Mouse (Mus musculus): Measurements from ENCODE around the gene Galnt17. TPM values are rescaled to one million over a fixed set of nuclear protein-coding genes. Genes with fewer than 3 reads are reported as not detected.

Gene Galnt17
- polyA plus RNA-seq, 1 experiment: 0.73 TPM

- H3K36me3 ChIP-seq (ENCODE audit: control insufficient read depth, insufficient read depth, low read length, poor library complexity, severe bottlenecking): no peaks in the 10 kb centered on the region
- no peak overlapping the region for H3K9ac ChIP-seq (ENCODE audit: low read depth, poor library complexity, severe bottlenecking)
- TF ChIP-seq CTCF (IDR thresholded peaks at IDR 0.05; ENCODE audit: low read depth, low read length) (no peak), EP300 (IDR thresholded peaks at IDR 0.05; ENCODE audit: insufficient read depth, low read depth, low read length) (no peak), POLR2A (IDR thresholded peaks at IDR 0.05; ENCODE audit: insufficient read depth, low read length) (no peak)
- H3K9me3 ChIP-seq (replicated peaks; ENCODE audit: control insufficient read depth, insufficient read depth, low read length, poor library complexity, severe bottlenecking): no peaks in the 10 kb centered on the region
- no peak overlapping the region for H3K27ac ChIP-seq (ENCODE audit: insufficient read depth, low read length)
- no peaks in the 10 kb centered on the region for H3K4me1 ChIP-seq (ENCODE audit: control insufficient read depth, insufficient read depth, low read length)
- no peak overlapping the region for H3K4me3 ChIP-seq (ENCODE audit: low read depth, low read length)
- no peaks in the 10 kb centered on the region for H3K27me3 ChIP-seq (ENCODE audit: control insufficient read depth, insufficient read depth, low read length, poor library complexity, severe bottlenecking)
Measured at GRCm38 (mm10) chr5:131015341-131015740, 293.0 kb downstream of the Galnt17 start.

DNA sequence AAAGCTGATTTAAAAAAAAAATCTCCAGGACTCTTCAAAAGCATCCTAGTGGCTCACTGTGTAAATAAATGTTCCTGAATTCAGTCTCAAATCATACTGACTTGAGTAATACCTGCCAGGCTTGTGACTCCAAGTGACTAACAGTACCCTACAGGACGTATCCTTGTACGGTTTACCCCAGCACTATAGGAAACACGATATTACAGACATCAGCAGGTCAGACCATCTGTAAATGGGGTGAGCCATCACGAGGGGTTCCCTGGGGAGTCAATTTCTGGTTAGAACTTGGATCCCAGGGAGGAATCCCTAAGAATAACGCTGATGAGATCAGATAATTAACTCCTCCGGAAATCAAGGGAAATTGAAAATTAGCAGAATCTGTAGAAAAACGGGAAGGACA is 294.5 kb downstream of the Galnt17 start:
- TF ChIP-seq CTCF (IDR thresholded peaks at IDR 0.05; ENCODE audit: low read depth, low read length) (no peak), EP300 (IDR thresholded peaks at IDR 0.05; ENCODE audit: insufficient read depth, low read depth, low read length) (no peak), POLR2A (IDR thresholded peaks at IDR 0.05; ENCODE audit: insufficient read depth, low read length) (no peak)
- Histone ChIP-seq H3K36me3 (ENCODE audit: control insufficient read depth, insufficient read depth, low read length, poor library complexity, severe bottlenecking) (no peaks in the 10 kb centered on the region), H3K9ac (ENCODE audit: low read depth, poor library complexity, severe bottlenecking) (no peak overlapping the region), H3K27me3 (ENCODE audit: control insufficient read depth, insufficient read depth, low read length, poor library complexity, severe bottlenecking) (no peaks in the 10 kb centered on the region), H3K9me3 (replicated peaks; ENCODE audit: control insufficient read depth, insufficient read depth, low read length, poor library complexity, severe bottlenecking) (no peaks in the 10 kb centered on the region), H3K27ac (ENCODE audit: insufficient read depth, low read length) (no peak overlapping the region), H3K4me1 (ENCODE audit: control insufficient read depth, insufficient read depth, low read length) (no peaks in the 10 kb centered on the region), H3K4me3 (ENCODE audit: low read depth, low read length) (no peak overlapping the region)

GRCm38 (mm10) chr5:131013101-131013500 is 295.2 kb downstream of the Galnt17 start:
- Histone ChIP-seq H3K27ac (ENCODE audit: insufficient read depth, low read length) (no peak overlapping the region), H3K4me3 (ENCODE audit: low read depth, low read length) (no peak overlapping the region), H3K9ac (ENCODE audit: low read depth, poor library complexity, severe bottlenecking) (no peak overlapping the region), H3K27me3 (ENCODE audit: control insufficient read depth, insufficient read depth, low read length, poor library complexity, severe bottlenecking) (no peaks in the 10 kb centered on the region), H3K36me3 (ENCODE audit: control insufficient read depth, insufficient read depth, low read length, poor library complexity, severe bottlenecking) (no peaks in the 10 kb centered on the region), H3K4me1 (ENCODE audit: control insufficient read depth, insufficient read depth, low read length) (no peaks in the 10 kb centered on the region), H3K9me3 (replicated peaks; ENCODE audit: control insufficient read depth, insufficient read depth, low read length, poor library complexity, severe bottlenecking) (no peaks in the 10 kb centered on the region)
- TF ChIP-seq CTCF (IDR thresholded peaks at IDR 0.05; ENCODE audit: low read depth, low read length): no peak
- TF ChIP-seq POLR2A (IDR thresholded peaks at IDR 0.05; ENCODE audit: insufficient read depth, low read length): no peak

- TF ChIP-seq EP300 (IDR thresholded peaks at IDR 0.05; ENCODE audit: insufficient read depth, low read depth, low read length) (no peak), POLR2A (IDR thresholded peaks at IDR 0.05; ENCODE audit: insufficient read depth, low read length) (no peak), CTCF (IDR thresholded peaks at IDR 0.05; ENCODE audit: low read depth, low read length) (peak; percentile 75)
- Histone ChIP-seq H3K4me1 (ENCODE audit: control insufficient read depth, insufficient read depth, low read length) (no peaks in the 10 kb centered on the region), H3K4me3 (ENCODE audit: low read depth, low read length) (no peak overlapping the region), H3K36me3 (ENCODE audit: control insufficient read depth, insufficient read depth, low read length, poor library complexity, severe bottlenecking) (no peaks in the 10 kb centered on the region), H3K9ac (ENCODE audit: low read depth, poor library complexity, severe bottlenecking) (no peak overlapping the region), H3K27ac (ENCODE audit: insufficient read depth, low read length) (no peak overlapping the region), H3K9me3 (replicated peaks; ENCODE audit: control insufficient read depth, insufficient read depth, low read length, poor library complexity, severe bottlenecking) (no peaks in the 10 kb centered on the region), H3K27me3 (ENCODE audit: control insufficient read depth, insufficient read depth, low read length, poor library complexity, severe bottlenecking) (no peaks in the 10 kb centered on the region)
Measured at GRCm38 (mm10) chr5:131009510-131009909, 298.8 kb downstream of the Galnt17 start.

DNA sequence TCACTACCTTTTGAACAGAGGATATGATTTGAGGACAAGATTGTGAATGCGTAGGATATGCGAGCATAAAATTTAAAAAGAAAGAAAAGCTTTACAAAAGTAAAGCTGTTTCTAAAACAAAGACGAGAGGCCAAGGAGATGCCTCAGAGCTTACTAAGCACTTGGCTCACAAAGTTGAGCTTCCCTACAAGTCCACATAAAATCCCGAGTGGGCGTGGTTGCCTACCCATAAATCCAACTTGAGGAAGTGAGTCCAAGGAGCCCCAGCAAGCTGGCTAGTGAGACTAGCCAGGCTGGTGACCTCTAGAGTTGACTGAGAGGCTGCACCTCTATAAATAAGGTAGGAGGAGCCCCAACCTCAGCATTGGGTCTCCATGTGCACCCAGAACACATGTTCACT is 299.8 kb downstream of the Galnt17 start:
- Histone ChIP-seq H3K9ac (ENCODE audit: low read depth, poor library complexity, severe bottlenecking) (no peak overlapping the region), H3K4me3 (ENCODE audit: low read depth, low read length) (no peak overlapping the region), H3K4me1 (ENCODE audit: control insufficient read depth, insufficient read depth, low read length) (no peaks in the 10 kb centered on the region), H3K9me3 (replicated peaks; ENCODE audit: control insufficient read depth, insufficient read depth, low read length, poor library complexity, severe bottlenecking) (no peaks in the 10 kb centered on the region), H3K27me3 (ENCODE audit: control insufficient read depth, insufficient read depth, low read length, poor library complexity, severe bottlenecking) (no peaks in the 10 kb centered on the region), H3K27ac (ENCODE audit: insufficient read depth, low read length) (no peak overlapping the region), H3K36me3 (ENCODE audit: control insufficient read depth, insufficient read depth, low read length, poor library complexity, severe bottlenecking) (no peaks in the 10 kb centered on the region)
- TF ChIP-seq EP300 (IDR thresholded peaks at IDR 0.05; ENCODE audit: insufficient read depth, low read depth, low read length) (no peak), CTCF (IDR thresholded peaks at IDR 0.05; ENCODE audit: low read depth, low read length) (no peak), POLR2A (IDR thresholded peaks at IDR 0.05; ENCODE audit: insufficient read depth, low read length) (no peak)

DNA sequence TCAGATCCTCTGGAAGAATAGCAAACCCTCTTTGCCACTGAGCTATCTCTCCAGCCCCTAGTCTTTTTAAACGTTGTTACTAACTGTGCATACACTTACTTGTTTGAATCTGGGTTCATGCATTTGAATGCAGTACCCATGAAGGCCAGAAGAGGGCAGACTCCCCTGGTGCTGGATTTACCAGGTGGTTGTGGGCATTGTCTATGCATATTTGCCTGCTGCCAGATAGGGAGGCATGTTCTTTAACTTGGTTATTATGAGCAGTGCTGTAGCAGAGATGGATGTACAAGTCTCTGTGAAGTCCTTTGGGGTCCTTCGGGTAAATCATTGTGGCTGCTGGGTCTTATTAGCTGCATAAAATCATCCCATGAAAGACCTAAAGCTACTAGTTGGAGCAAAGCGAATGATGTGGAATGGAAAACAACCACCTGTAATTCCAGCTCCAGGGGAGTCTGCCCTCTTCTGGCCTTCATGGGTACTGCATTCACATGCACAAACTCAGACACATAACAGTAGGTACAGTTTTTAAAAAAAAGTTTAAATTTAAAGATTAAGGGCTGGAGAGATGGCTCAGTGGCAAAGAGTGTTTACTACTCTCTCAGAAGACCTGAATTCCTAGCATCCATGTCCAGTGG is 300.3 kb downstream of the Galnt17 start:
- Histone ChIP-seq H3K4me3 (ENCODE audit: low read depth, low read length) (no peak overlapping the region), H3K9ac (ENCODE audit: low read depth, poor library complexity, severe bottlenecking) (no peak overlapping the region), H3K4me1 (ENCODE audit: control insufficient read depth, insufficient read depth, low read length) (no peaks in the 10 kb centered on the region), H3K27ac (ENCODE audit: insufficient read depth, low read length) (no peak overlapping the region), H3K9me3 (replicated peaks; ENCODE audit: control insufficient read depth, insufficient read depth, low read length, poor library complexity, severe bottlenecking) (no peaks in the 10 kb centered on the region), H3K36me3 (ENCODE audit: control insufficient read depth, insufficient read depth, low read length, poor library complexity, severe bottlenecking) (no peaks in the 10 kb centered on the region), H3K27me3 (ENCODE audit: control insufficient read depth, insufficient read depth, low read length, poor library complexity, severe bottlenecking) (no peaks in the 10 kb centered on the region)
- TF ChIP-seq CTCF (IDR thresholded peaks at IDR 0.05; ENCODE audit: low read depth, low read length) (peak; percentile 49), EP300 (IDR thresholded peaks at IDR 0.05; ENCODE audit: insufficient read depth, low read depth, low read length) (no peak)
